Mouse (Mus musculus): ENCODE data around the gene Slc51a. TPM values are rescaled to one million over a fixed set of nuclear protein-coding genes. Genes with fewer than 3 reads are reported as not detected.
"Not testable (repeated sequence)": the region's sequence is repeated elsewhere in the genome, so short reads cannot be mapped to it uniquely, and the experiment has no call there.

Slc51a gene
- polyA plus RNA-seq, 1 experiment = not detected

- no peak overlapping the region for H3K4me3 ChIP-seq (ENCODE audit: insufficient read depth, low read depth, low read length)
- WGBS = 74% methylated on average over 6 of the region's 6 CpGs
- H3K27ac ChIP-seq (ENCODE audit: insufficient read depth, low read depth, low read length) = no peak overlapping the region
These were observed 16.0 kb upstream of the Slc51a start for GRCm38 (mm10) chr16:32503633-32504032.

DNA sequence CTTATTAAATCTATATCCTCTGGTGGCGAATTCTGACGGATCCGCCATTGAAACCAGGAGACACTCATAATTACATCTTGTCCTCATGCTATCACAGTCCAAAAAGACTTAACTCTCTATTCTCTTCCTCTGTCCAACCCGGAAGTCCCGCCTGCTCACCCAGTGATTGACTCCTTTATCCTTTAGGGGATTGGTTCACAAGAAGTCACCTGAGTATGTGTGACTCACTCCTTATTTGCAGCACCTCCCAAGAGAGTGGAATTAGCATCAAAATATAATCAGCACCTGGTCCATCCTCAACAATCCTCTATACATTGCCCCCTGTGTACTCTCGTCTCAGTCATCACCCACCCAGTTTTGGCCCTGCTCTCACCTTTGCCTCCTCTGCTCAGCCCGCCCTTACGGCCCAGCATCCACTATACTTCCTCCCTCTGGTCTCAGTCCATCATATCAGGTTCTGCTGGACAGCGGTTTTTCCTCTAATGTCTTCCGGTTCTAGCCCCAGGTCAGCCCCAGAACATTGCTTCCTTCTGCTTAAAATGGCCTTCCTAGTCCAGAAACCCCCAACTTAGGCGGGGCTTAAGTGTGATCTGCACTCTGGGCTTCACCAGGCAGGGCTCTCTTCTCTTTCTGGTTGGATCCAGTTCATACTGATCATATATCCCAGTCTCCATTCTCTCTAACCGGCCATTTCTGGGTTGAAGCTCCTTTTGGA lies 15.1 kb upstream of the Slc51a start:
- TF ChIP-seq CTCF (IDR thresholded peaks at IDR 0.05; ENCODE audit: insufficient read depth, low read depth, low read length) = no peak
- TF ChIP-seq POLR2A (IDR thresholded peaks at IDR 0.05; ENCODE audit: insufficient read depth, low read depth, low read length) = no peak
- 92% methylated on average over 12 of the region's 12 CpGs for WGBS
- peaks cover 3% of the 10 kb centered on the region; the same call in 1 of the 2 replicates for H3K4me1 ChIP-seq (ENCODE audit: control insufficient read depth, insufficient read depth, low read length)
- H3K27ac ChIP-seq (ENCODE audit: insufficient read depth, low read depth, low read length) = no peak overlapping the region
- H3K4me3 ChIP-seq (ENCODE audit: insufficient read depth, low read depth, low read length) = no peak overlapping the region

More at GRCm38 (mm10) chr16:32503633-32504032, 16.0 kb upstream of the Slc51a start:
- peaks cover 7% of the 10 kb centered on the region; the same call in 1 of the 2 replicates for H3K4me1 ChIP-seq (ENCODE audit: control insufficient read depth, insufficient read depth, low read length)
- TF ChIP-seq POLR2A (IDR thresholded peaks at IDR 0.05; ENCODE audit: insufficient read depth, low read depth, low read length) (no peak), CTCF (IDR thresholded peaks at IDR 0.05; ENCODE audit: insufficient read depth, low read depth, low read length) (no peak)

- Histone ChIP-seq H3K4me3 (ENCODE audit: insufficient read depth, low read depth, low read length) (no peak overlapping the region), H3K27ac (ENCODE audit: insufficient read depth, low read depth, low read length) (no peak overlapping the region), H3K4me1 (ENCODE audit: control insufficient read depth, insufficient read depth, low read length) (peaks cover 3% of the 10 kb centered on the region; the same call in 1 of the 2 replicates)
- no peak for TF ChIP-seq CTCF (IDR thresholded peaks at IDR 0.05; ENCODE audit: insufficient read depth, low read depth, low read length)
- TF ChIP-seq POLR2A (IDR thresholded peaks at IDR 0.05; ENCODE audit: insufficient read depth, low read depth, low read length) = no peak
- WGBS = 59% methylated on average over 7 of the region's 7 CpGs
These were observed 13.8 kb upstream of the Slc51a start for GRCm38 (mm10) chr16:32501459-32501858.

DNA sequence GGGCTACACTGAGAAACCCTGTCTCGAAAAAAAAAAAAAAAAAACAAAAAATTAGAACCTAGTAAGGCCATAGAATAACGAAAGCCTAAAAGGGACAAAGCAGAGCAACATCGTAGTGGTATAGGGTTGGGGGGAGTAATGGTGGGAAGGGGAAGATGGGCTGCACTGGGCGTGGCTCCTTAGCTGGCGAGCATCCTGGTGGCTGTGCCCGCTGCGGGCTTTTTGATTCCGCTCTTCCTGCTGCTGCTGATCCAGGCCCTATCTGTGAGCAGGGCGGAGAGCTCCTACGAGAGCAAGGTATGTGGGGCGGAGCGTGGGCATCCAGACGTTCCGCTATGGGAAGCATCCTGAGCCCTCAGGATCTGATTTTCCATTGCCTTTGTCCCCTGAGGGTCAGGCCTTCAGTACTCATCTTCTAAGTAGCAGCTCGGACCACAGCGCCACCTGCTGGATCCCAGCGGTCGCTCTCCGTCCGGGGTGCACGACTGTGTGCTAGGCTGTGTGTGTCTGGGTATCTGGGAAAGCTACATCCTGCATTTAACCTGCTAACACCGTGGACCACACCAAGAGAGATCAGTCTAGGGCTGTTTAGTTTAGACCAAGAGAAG lies 11.9 kb upstream of the Slc51a start:
- Histone ChIP-seq H3K4me1 (ENCODE audit: control insufficient read depth, insufficient read depth, low read length) (peaks cover 3% of the 10 kb centered on the region; the same call in 1 of the 2 replicates), H3K4me3 (ENCODE audit: insufficient read depth, low read depth, low read length) (peak overlapping the region; percentile 48), H3K27ac (ENCODE audit: insufficient read depth, low read depth, low read length) (no peak overlapping the region)
- WGBS = 7% methylated on average over 22 of the region's 22 CpGs
- TF ChIP-seq CTCF (IDR thresholded peaks at IDR 0.05; ENCODE audit: insufficient read depth, low read depth, low read length) (peak; percentile 90), POLR2A (IDR thresholded peaks at IDR 0.05; ENCODE audit: insufficient read depth, low read depth, low read length) (no peak)

DNA sequence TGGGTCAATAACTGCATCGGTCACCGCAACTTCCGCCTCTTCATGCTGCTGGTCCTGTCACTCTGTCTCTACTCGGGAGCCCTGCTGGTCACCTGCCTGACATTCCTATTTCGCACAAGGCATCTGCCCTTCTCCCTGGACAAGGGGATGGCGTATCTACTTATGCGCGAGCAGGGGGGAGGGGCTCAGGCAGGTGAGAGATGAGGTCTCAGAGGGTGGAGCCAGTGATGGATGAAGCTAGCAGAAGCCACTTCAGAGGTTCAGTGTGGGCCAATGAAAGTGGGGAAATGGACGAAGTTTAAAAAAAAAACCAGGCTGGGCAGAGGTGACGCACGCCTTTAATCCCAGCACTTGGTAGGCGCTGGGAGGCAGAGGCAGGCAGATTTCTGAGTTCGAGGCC lies 11.3 kb upstream of the Slc51a start:
- Histone ChIP-seq H3K4me3 (ENCODE audit: insufficient read depth, low read depth, low read length) (no peak overlapping the region), H3K4me1 (ENCODE audit: control insufficient read depth, insufficient read depth, low read length) (peaks cover 3% of the 10 kb centered on the region; the same call in 1 of the 2 replicates), H3K27ac (ENCODE audit: insufficient read depth, low read depth, low read length) (no peak overlapping the region)
- 81% methylated on average over 13 of the region's 13 CpGs for WGBS
- TF ChIP-seq POLR2A (IDR thresholded peaks at IDR 0.05; ENCODE audit: insufficient read depth, low read depth, low read length) = no peak
- no peak for TF ChIP-seq CTCF (IDR thresholded peaks at IDR 0.05; ENCODE audit: insufficient read depth, low read depth, low read length)

DNA sequence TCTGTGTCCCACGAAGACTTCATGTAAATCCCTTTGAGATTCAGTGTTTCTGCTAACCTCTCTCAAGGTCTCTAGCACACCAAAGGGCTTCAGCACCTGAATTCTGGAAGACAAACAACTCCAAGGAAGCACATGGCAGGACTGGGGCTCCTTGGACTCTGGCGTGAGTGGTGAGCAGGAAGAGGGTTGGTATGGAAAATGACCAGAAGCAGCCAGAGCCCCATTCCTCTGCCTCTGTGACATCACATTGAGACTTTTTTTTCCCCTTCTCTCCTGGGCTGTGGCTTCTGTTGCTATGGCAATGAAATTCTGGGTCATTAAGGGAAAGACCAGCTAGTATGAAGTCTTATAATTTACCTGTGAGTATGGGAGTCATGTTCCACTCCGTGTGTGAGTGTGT lies 8.3 kb upstream of the Slc51a start, which contains the start of gene Zdhhc19:
Gene Zdhhc19, plus strand, starts transcription at position 301 of the 400 bp plus-strand sequence.
- H3K27ac ChIP-seq (ENCODE audit: insufficient read depth, low read depth, low read length) = no peak within 1 kb of the TSS
- TF ChIP-seq POLR2A (IDR thresholded peaks at IDR 0.05; ENCODE audit: insufficient read depth, low read depth, low read length) (no peak), CTCF (IDR thresholded peaks at IDR 0.05; ENCODE audit: insufficient read depth, low read depth, low read length) (no peak)
- H3K4me1 ChIP-seq (ENCODE audit: control insufficient read depth, insufficient read depth, low read length) = peaks cover 3% of the 10 kb centered on the region; the same call in 1 of the 2 replicates
- WGBS = 72% methylated on average over 3 of the region's 3 CpGs
- H3K4me3 ChIP-seq (ENCODE audit: insufficient read depth, low read depth, low read length) = no peak within 1 kb of the TSS

GRCm38 (mm10) chr16:32494371-32494770 lies 6.7 kb upstream of the Slc51a start:
- not testable (repeated sequence) for H3K27ac ChIP-seq (ENCODE audit: insufficient read depth, low read depth, low read length); H3K4me1 ChIP-seq (ENCODE audit: control insufficient read depth, insufficient read depth, low read length); H3K4me3 ChIP-seq (ENCODE audit: insufficient read depth, low read depth, low read length)
- 71% methylated on average over 6 of the region's 6 CpGs for WGBS

- TF ChIP-seq CTCF (IDR thresholded peaks at IDR 0.05; ENCODE audit: insufficient read depth, low read depth, low read length) (no peak), POLR2A (IDR thresholded peaks at IDR 0.05; ENCODE audit: insufficient read depth, low read depth, low read length) (no peak)
- no peaks in the 10 kb centered on the region for H3K4me1 ChIP-seq (ENCODE audit: control insufficient read depth, insufficient read depth, low read length)
- H3K27ac ChIP-seq (ENCODE audit: insufficient read depth, low read depth, low read length) = no peak overlapping the region
- 96% methylated on average over 3 of the region's 3 CpGs for WGBS
- no peak overlapping the region for H3K4me3 ChIP-seq (ENCODE audit: insufficient read depth, low read depth, low read length)
These were observed 1.3 kb upstream of the Slc51a start for GRCm38 (mm10) chr16:32488939-32489338.

DNA sequence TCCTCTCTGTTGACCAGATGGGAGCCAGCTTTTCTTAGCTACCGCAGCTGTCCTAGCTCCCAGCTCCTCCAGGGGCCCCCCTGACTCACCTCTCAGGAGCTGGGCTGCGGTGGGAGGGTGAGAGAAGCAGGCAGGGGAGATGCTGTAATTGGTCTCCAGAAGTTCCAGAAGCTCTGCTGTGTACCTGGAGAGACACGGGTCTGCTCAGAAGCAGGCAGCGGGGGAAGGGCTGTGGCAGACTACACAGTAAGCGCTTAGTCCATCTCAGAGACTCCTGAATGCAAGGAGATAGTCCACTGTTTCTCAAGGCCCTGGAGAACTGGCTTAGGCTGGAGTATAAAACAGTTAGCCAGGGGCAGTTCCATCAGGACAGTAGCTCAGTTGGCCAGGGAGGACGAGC lies 1.6 kb downstream of the Slc51a start:
- TF ChIP-seq CTCF (IDR thresholded peaks at IDR 0.05; ENCODE audit: insufficient read depth, low read depth, low read length) (no peak), POLR2A (IDR thresholded peaks at IDR 0.05; ENCODE audit: insufficient read depth, low read depth, low read length) (no peak)
- no peaks in the 10 kb centered on the region for H3K4me1 ChIP-seq (ENCODE audit: control insufficient read depth, insufficient read depth, low read length)
- WGBS = 82% methylated on average over 6 of the region's 6 CpGs
- no peak overlapping the region for H3K4me3 ChIP-seq (ENCODE audit: insufficient read depth, low read depth, low read length)
- no peak overlapping the region for H3K27ac ChIP-seq (ENCODE audit: insufficient read depth, low read depth, low read length)

All from olfactory bulb, adult 2 months (tissue).